Mouse (Mus musculus): Measurements from ENCODE around the gene Abca14. TPM values are rescaled to one million over a fixed set of nuclear protein-coding genes. Genes with fewer than 3 reads are reported as not detected.
A peak's percentile ranks its signal among the peaks of the same experiment; 100 is the strongest.

Abca14 gene
- total RNA-seq (2021), result not detected
- long read RNA-seq, experiment 1, result 0 reads
- long read RNA-seq, experiment 2, result 0 reads

DNA sequence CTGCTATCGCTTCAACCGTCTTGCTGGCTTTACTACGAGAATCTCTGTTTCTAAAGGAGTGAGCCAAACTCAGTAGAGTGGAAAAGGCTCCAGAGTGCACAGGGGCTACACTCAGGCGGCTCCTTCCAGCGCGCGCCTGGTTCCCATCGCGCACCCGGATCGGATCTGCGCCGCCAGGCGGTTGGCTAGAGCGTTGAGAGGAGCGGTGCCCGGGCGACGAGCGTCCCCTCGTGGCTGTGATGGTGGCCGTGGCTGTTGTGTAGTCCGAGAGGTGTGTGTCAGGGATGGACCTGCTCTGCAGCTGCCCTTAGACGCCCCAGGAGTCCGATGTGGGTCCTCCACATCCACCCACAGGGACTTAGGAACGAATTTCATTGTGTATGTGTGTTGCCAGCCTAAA is at the start of gene Abca14:
Gene Abca14, plus strand, starts transcription at position 173 of the 400 bp plus-strand sequence.
- no peak within 1 kb of the TSS for H3K27ac ChIP-seq
- DNase-seq (ENCODE audit: low spot score in 2 of 2), result peak; percentile 82 to 94
- TF ChIP-seq CTCF (conservative IDR thresholded peaks at IDR 0.05), result peak; percentile 100
- peak within 1 kb of the TSS; percentile 39; the same call in 1 of the 2 replicates for H3K4me3 ChIP-seq

- peak; percentile 33 to 69 for DNase-seq (ENCODE audit: low spot score in 2 of 2)
- TF ChIP-seq CTCF (conservative IDR thresholded peaks at IDR 0.05), result no peak
- Histone ChIP-seq H3K4me3 (no peak overlapping the region), H3K27ac (peak overlapping the region; percentile 84)
Observed at GRCm38 (mm10) chr7:120156841-120157409, 46.8 kb upstream of the Abca14 start.

DNA sequence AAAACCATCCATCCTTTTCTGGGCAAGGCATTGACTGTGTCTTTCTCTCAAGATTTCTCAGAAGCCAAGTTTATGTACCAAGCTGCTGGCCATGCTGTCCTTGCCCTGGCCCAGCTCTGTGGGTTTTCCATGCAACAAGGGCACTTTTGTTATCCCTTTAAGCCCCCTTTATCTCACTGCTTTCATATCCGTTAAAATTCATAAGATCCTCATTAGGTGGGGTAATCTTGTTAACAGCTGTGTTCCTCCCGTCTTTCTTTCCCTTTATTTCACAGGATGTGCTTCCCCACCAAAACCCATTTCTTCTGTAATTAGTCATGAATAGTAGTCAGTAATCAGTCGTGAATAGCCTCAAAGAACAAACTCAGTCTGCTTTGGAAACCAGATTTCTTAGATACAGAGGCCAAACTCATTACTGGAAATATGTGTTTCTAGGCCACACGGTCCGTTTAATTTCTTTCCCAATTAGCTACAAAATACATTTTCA is 46.1 kb upstream of the Abca14 start:
- DNase-seq (ENCODE audit: low spot score in 2 of 2), result peak in 1 of 2 experiments; percentile 16
- H3K27ac ChIP-seq, result peak overlapping the region; percentile 67
- no peak overlapping the region for H3K4me3 ChIP-seq
- no peak for TF ChIP-seq CTCF (conservative IDR thresholded peaks at IDR 0.05)

DNA sequence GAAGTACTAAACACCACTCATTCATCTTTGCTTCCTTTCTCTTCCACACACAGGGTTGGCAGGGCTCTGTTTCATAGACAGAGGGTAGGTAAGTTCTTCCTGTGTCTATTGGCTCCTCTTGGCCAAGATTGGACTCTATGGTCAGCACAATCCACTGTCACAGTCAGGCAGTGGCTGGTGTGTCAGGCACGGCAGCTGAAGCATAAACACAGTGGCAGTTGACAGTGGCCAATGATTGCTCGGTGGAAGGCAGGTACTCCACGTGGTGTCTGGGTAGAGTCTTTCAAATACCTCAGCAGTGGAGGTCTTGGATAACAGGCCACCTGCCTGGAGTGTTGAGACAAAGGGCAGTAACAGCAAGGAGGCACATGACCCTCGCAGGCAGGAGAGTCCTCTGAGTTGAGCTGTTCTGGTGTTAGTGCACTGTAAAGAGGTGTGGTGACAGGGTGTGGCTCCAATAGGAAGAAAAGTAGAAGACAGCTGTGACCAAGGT is 45.6 kb upstream of the Abca14 start:
- no peak overlapping the region for H3K4me3 ChIP-seq
- H3K27ac ChIP-seq, result peak overlapping the region; percentile 67
- no peak for TF ChIP-seq CTCF (conservative IDR thresholded peaks at IDR 0.05)
- no peak for DNase-seq (ENCODE audit: low spot score in 2 of 2)

DNA sequence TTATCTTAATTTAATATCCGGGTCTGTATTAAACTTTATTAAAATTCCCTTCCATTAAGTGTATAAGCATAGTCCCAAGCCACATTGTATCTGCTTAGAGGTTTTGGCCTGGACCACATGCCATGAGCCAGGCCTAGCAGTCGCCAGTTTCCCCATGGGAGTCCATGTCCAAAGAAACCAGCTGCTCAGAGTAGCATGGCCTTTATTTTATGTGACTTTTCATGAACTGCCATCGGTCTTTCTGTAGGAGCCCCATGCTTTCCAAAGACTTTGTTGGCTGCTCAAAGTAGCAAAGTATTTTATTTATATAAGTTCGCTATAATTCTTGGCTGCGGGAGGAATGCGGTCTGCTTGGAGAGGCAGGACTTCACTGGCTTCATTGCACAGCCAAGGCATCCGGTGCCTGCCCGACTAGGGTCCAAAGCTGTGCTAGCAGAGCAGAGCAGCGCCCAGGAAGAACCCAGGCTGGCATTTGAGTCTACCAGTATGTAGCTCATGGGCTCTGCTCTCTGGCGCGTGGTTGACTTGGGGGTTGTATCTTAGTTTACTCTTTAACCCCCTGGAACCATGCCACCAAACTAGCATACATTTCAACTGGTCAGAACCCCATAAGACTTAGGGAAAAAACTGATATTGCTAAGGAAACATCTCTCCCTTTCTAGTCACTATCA is 40.0 kb upstream of the Abca14 start:
- Histone ChIP-seq H3K4me3 (no peak overlapping the region), H3K27ac (no peak overlapping the region)
- no peak for TF ChIP-seq CTCF (conservative IDR thresholded peaks at IDR 0.05)
- DNase-seq (ENCODE audit: low spot score in 2 of 2), result no peak

DNA sequence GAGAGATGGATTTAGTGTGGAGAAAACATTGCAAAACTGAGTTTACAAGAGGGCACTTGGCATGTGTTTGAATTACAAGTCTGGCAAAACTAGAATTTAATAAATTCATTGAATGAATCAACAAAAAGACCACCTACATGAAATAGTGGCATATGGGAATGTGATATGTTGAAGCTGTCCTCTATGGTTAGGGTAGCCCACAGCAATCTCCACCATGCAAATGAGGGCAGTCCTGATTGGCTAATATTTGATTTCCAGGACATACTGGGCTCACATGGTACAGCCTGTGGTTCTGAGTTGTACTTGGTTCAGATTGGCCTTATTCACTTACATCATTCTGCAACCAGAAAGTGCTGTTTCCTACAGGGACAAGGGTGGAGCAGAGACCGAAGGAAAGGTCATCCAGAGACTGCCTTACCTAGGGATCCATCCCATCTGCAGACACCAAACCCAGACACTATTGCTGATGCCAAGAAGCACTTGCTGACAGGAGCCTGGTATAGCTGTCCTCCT is 31.5 kb upstream of the Abca14 start:
- TF ChIP-seq CTCF (conservative IDR thresholded peaks at IDR 0.05), result no peak
- DNase-seq (ENCODE audit: low spot score in 2 of 2), result no peak
- no peak overlapping the region for H3K4me3 ChIP-seq
- no peak overlapping the region for H3K27ac ChIP-seq

DNA sequence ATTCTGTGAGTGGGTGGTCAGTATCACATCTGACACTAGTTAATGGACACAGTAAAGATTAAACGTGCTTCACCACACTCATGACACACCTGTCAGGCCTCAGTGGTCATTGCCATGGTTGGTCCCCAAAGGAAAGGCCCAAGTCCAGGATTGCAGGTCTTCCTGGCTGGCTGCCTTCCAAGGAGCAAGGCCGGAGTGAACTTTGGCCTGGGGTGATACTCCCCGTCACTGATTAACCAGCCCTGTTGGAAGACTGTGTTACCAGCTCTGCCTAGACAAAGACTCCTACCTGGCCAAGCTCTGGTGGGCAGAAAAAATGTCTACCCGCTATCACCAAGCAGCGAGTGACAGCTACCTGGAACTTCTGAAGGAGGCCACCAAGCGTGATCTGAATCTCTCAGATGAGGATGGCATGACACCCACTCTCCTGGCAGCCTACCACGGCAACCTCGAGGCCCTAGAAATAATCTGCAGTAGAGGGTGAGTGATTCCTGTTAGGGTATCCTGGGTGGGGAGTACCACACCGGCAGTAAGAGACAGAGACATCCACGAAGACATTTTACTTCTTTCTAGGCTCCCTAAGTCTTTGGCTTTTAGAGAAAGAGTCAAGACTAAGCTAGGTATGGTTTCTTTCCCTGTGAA is 30.0 kb upstream of the Abca14 start, which contains the start of gene Anks4b:
Gene Anks4b, plus strand, starts transcription at position 256 of the 642 bp plus-strand sequence.
- no peak for TF ChIP-seq CTCF (conservative IDR thresholded peaks at IDR 0.05)

GRCm38 (mm10) chr7:120174723-120175504 is 28.8 kb upstream of the Abca14 start:
- Histone ChIP-seq H3K27ac (peak overlapping the region; percentile 69), H3K4me3 (no peak overlapping the region)
- TF ChIP-seq CTCF (conservative IDR thresholded peaks at IDR 0.05), result no peak
- no peak for DNase-seq (ENCODE audit: low spot score in 2 of 2)

More for the DNA sequence above, 30.0 kb upstream of the Abca14 start, which contains the start of gene Anks4b:
- Histone ChIP-seq H3K27ac (peak within 1 kb of the TSS; percentile 69), H3K4me3 (no peak within 1 kb of the TSS)
- DNase-seq (ENCODE audit: low spot score in 2 of 2), result no peak

DNA sequence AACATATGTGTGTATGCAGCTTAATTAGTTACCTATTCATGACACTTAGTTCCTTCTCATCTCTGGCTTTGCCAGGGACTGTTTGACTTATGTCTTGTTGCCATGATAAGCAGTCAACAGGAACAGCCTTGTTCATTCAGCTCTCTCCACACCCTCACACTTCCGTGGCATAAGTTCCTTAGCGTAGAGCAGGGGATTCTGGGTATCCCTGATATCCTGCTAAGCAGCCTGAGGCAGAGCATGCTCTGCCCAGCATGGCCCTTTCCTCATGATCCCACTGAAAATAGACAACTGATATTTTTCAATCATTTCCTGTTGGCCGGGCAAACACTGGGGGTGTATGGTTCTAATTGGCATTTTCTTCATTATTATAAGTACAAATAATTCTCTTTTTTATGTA is 26.1 kb upstream of the Abca14 start:
- no peak for DNase-seq (ENCODE audit: low spot score in 2 of 2)
- Histone ChIP-seq H3K4me3 (no peak overlapping the region), H3K27ac (peak overlapping the region; percentile 50)
- no peak for TF ChIP-seq CTCF (conservative IDR thresholded peaks at IDR 0.05)

- no peak for DNase-seq (ENCODE audit: low spot score in 2 of 2)
- Histone ChIP-seq H3K27ac (no peak overlapping the region), H3K4me3 (no peak overlapping the region)
- no peak for TF ChIP-seq CTCF (conservative IDR thresholded peaks at IDR 0.05)
Observed at GRCm38 (mm10) chr7:120178935-120179334, 24.8 kb upstream of the Abca14 start.

DNA sequence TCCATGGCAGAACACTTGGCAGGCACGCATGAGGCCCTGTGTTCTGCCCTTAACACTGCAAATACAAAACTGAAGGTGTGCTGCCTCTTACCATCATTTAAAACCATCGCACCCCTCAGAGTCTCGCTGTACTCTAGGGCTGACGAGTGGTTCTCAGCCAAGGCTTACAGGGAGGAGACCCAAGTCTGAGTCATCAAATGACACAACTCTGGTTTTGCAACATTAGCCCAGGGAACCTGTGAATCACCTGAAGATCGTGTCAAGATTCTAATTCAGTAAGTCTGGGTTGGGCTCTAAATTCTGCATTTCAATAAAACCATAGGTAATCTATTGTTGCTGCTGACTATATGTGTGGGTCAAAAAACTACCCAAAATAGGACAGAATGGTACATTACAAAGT is 23.2 kb upstream of the Abca14 start:
- TF ChIP-seq CTCF (conservative IDR thresholded peaks at IDR 0.05), result no peak
- no peak for DNase-seq (ENCODE audit: low spot score in 2 of 2)

More for the DNA sequence above, 23.2 kb upstream of the Abca14 start:
- no peak overlapping the region for H3K4me3 ChIP-seq
- H3K27ac ChIP-seq, result 0 out of 2 replicates have a peak overlapping the region, but pooled peaks have one; percentile 14

Measured in layer of hippocampus, adult 2 months (tissue).